Mouse (Mus musculus) urinary bladder, postnatal 25 days (tissue): ENCODE data around the gene Slc22a1.
"Not testable (repeated sequence)": the region's sequence is repeated elsewhere in the genome, so short reads cannot be mapped to it uniquely, and the experiment has no call there.

Experiments
- DNase-seq: peaks from one replicate; pipeline ENCODE4 v3.0.0; 2022; ENCODE audit warnings: low spot score

Slc22a1 gene

DNA sequence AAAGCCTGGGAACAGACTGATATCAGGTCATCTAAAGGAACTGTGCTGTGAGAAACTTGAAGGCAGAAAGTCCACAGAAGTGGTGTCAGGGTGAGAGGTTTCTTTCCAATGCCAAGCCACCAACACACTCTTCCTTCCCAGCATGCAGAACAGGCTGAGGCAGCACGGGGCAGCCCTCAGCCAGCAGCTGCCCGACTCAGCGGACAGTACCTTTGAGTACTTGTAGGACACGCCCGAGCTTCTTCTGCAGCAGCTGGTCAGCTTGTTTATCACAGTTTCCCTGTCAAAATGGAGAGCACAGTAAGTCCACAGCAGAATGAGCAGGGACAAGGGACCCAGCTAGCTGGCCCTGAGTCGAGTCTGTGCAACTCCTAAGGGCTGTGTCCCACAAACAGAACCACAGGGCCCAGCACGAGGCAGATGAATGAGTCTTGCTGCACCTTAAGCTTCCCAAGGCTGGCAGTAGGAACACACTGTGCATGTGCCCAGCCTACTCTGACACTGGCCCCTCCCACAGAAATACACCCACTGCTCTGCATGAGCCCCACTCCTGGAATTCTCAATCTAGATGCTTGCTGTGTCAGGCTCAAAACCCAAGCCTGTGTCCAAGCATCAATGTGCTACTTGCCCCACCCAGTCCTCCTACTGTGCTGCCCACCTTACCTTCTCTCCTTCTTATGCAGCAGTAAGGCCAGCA, 9.4 kb upstream of the Slc22a1 start:
- no peak for DNase-seq

DNA sequence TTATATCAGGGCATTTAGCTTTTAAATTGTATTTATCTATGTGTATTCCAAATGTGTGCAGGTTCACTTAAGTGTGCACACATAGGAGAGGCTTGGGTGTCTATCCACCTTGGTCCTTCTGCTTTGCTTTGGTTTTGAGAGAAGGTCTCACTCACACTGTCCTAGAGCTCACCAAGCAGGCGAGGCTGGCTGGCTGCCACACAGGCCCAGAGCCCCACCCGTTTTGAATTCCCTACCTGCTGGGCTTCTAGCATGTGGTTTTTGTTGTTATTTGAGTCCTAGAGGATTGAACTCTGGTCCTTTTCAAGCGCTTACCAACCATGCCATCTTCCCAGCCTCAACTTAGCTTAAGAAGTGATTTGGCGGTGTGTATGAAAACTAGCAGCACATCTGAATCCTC, 8.8 kb upstream of the Slc22a1 start:
- DNase-seq, result no peak

DNA sequence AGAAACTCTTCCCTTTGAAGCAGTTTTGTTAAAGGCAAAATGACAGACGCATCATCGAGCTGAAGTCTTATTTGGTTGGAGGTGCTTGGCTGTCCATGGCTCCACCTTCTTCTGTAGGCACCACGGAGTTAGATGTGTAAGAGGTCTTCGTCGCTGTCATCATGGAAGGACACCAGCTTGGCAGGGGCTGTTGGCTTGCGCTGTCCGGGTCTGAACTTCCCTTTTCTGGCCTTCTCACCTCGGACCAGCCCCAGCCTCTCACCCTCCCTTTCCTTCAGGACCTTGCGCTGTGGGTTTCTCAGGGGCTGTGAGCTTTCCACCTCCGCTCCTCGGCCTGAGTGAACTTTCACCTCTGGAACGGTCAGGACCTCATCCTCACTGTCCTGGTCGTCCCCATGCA, 8.0 kb upstream of the Slc22a1 start:
- DNase-seq, result no peak

DNA sequence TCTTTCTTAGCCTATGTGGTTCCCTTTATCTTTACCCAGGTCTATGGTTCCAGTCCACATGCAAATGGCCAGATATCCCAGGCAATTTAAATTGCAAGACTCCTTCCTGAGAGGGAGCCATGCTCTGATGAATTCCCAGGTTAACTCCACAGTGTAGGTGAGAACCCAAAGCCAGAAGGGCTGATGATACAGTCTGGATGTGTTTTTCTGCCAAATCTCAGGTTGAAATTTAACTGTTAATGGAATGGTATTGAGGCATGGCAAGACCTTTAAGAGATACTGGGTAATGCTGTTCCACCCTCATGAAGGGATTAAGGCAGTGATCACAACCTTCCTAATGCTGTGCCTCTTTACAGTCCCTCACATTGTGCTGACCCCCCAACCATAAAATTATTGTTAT, 2.6 kb upstream of the Slc22a1 start:
- no peak for DNase-seq

DNA sequence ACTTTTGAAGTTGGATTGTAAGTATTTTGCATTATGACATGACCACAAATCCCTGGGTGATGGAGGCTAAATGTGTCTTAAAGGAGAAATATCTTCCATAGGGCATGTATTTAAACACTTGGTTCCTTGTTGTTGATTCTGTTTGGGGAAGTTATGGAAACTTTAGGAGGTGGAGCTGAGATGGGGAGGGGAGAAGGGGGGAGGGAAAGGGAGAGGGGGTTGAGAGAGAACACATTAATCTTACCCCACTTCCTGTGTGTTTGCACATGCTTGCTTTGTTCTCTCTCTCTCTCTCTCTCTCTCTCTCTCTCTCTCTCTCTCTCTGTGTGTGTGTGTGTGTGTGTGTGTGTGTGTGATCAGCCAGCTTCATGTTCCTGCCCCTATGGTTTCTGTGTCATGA, 1.5 kb upstream of the Slc22a1 start:
- DNase-seq, result no peak

DNA sequence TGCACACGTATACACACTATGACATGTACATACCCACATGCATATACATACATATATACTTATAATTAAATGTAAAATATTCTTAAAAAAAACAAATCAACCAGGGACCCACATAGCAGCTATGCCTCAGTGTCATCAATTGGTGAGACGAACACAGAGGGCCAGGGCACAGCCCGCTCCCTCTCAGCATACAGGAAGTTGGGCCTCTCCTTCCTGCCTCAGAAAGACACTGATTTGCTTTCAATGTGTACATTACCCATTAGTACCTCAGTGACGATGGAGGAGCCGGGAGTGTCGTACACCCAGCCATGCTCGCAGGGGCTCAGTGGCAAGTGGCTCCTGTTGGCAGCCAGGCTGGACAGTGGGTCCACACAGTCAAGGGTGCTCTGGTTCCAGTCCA, 649 bp downstream of the Slc22a1 start:
- DNase-seq, result not testable (repeated sequence)

DNA sequence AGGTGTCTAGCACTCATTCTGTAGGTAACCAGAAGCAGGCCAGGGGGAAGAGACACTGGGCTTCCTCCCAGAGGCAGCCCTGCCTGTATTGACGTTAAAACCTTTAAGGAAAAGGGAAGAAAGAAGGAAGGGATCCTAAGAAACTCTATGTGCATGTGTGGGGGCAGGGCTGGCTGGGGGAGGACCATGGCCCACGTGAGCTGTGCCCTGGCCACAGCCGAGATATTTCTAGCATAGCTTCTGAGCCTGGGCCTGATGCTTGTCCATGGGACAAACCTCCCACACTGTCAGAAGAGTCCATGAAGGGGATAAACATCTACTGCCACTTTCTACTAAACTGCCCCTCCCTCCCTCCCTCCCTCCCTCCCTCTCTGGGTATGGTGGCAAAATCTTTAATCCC, 1.8 kb downstream of the Slc22a1 start:
- DNase-seq, result no peak

DNA sequence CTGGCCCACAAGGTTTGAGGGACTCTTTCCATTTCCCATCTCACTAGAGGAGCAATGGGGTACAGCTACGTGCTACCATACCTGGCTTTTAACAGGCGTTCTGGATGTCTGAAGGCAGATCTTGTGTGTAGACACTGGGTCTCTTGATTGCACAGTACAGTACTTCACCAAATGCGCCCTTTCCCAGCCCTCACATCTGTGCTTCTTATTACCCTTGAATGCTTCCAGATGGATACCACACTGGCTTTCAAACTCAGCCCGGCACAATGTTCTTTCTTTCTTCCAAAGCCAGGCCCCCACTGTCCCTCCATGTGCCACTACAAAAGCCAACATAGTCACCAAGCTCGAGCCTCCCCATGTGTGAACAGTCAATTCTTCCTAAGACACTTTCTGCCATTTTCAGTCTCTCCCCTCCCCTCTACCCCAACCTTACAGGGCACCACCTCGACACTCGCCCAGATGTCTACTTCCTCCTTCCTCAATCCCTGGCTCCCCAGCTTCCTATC, 3.3 kb downstream of the Slc22a1 start:
- DNase-seq, result no peak

DNA sequence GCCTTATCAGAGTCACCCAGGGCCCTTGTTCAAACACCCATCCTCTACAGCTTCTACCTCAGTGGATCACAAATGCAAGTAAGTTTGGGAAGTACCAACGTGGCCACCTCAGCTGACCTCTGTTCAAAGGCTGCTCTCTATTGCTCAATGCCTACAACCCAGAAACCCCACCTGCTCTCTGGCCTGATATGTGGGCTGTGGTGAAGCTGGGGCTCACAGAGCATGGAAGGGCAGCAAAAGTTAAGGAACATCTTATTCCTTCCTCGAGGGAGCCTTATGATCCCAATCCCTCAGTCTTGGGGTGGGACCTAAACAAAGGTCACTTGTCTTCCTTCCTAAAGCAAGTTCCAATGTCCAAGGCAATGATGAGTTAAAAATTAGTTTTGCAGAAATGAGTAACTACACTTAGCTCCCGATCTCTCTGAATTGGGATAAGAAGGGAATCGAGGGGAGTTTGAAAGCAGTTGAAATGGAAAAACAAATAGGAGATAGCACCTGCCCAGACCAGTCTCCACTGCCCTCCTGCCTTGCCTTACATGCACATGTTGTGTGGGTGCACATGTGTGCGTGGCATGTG, 4.5 kb downstream of the Slc22a1 start:
- DNase-seq, result no peak

DNA sequence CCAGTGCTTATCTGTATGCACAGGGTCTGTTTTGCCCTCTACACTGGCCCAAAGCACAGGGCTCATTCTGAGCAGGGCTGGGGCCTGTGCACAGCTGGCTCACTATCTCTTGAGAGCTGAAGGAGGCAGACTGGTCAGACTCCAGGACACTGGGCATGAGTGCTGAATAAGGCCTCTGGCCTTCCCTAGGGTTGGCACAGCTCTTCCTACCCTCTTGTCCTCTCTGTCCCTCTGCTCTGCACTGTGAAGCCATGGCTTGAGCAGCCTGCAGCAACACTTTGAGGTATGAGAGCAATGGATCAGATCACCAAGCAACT, 6.3 kb downstream of the Slc22a1 start:
- no peak for DNase-seq

DNA sequence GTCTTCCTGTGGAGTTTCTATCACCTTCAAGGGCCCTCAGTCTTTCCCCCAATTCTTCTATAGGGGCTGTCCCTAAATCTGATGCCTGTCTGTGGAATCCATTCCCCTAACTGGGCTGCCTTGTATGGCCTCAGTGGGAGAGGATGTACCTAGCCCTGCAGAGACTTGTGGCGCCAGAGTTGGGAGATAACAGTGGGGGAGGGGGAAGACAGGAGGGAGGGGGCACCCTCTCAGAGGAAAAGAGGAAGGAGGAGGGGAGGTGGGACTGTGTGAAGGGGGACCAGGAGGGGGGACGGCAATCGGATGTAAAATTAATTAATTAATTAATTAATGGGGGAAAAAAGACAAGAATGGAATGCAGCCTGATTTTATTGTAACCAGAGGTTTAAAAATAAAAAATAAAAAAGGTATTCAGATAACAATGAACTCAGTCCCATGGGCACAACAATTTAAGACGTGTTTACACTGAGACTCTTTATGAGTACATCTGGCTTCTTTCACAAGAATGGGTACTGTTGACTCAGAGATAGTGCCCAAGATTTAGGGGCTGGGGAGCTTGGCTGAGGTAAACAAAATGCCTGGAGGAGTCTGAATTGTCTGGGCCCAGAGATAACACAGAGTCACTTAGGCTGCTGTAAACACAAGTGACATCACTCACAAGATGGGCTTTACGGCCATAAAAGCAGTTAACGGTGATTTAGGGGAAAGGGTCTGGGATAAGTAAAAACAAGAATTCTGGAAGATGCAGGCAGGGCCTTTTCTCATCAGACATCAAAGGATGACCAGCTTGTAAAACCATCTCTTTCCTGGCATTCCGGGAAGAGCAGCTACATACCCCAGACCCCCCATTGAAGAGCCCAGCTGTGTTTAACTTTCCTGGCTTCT, 6.9 kb downstream of the Slc22a1 start:
- no peak for DNase-seq

DNA sequence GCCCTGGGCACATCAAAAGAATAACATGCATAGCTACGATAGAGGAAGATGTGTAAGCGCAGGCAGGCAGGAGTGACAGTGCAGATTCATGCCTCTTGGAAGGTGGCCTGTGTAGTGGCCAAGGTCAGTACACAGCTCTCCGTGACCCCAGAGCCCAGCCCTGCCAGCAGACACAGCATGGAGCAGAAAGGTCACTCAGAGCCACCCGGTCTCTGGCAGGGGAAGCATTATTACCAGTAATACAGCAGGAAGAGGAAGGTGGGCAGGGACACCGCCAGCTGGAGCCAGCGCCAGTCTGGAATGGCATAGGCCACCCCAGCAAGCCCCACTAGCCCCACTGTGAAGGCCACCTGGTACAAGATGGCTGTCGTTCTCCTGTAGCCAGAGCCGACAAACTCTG, 11.5 kb downstream of the Slc22a1 start:
- DNase-seq, result no peak

DNA sequence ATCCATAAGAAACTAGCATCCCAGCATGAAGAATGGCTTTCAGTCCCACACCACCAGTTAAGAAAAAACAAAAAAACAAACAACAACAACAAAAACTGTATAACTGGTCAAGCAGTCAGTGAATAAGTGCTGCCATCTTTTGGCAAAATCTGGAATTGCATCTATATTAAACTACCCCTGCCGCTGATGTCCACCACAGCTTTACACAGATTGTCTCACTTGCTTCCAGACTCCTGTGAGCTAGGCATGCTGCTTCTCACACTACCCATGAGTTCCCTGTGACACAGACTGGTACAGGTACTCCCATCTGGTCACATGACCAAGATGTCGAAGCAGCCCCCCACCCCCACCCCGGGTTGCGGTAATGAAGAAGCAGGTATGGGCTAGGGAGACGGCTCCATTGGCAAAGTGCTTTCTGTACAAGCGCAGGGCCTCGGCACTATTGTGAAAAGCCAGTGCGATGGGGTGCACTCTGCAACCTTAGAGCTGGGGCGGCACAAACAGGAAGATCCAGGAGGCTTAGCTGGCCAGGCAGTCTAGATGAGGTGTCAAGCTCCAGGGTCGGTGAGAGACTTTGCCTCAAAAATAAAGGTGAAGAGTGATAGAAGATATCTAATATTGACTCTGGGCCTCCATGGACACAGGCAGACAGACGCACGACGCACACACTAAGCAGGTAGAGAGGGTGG, 14.9 kb downstream of the Slc22a1 start:
- no peak for DNase-seq

DNA sequence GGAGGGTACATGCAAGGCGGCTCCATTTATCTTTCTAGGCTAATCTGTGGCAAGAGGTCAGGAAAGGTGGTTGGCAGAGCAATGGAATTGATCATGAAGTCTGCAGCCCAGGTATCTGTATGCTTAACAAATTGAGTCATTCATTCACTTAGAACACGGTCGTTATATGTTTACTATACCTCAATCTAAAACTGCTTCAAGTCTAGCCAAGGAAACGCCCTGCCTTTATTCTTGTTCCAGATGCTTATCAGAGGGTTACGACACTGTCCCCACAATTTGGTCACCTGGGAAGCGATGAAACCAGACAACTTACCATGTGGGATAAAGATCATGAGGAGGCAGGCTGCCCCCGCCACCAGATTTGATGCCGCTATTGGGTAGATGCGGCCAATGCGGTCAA, 16.4 kb downstream of the Slc22a1 start:
- DNase-seq, result no peak

DNA sequence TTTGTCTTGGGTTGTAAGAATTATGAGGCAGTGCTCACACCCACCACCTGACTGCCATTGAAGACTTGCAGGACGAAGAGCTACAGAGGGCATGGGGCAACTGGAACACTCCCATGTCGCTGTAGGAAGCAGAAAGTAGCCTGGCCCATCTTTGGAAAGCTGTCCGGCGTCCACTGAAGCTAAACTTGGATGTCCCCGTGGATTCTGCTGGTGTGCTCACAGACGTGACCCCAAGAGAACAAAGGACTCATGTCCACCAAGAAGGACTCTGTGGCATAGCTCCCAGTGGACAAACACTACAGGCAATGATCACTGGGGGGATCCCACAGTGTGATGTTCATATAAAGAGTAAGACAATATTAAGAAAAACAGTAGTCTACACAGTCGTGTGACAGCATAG, 16.8 kb downstream of the Slc22a1 start:
- no peak for DNase-seq

DNA sequence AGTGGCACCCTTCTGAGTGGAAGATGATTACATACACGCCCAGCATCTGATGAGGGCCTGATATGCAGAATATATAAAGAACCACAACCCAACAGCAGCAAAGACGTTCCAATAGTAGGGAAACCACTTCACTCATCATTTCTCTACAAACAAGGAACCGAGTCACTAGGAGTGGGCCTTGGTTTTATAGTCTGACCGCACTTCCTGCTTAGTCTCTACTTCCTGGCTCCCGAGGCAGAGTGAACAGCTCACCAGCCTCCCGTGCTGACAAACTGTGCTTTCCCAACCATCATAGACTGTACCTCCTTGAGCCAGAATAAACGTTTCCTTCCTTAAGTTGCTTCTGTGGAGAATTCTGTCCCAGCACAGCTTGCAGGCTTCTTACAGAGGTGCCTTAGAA, 19.8 kb downstream of the Slc22a1 start:
- DNase-seq, result no peak

DNA sequence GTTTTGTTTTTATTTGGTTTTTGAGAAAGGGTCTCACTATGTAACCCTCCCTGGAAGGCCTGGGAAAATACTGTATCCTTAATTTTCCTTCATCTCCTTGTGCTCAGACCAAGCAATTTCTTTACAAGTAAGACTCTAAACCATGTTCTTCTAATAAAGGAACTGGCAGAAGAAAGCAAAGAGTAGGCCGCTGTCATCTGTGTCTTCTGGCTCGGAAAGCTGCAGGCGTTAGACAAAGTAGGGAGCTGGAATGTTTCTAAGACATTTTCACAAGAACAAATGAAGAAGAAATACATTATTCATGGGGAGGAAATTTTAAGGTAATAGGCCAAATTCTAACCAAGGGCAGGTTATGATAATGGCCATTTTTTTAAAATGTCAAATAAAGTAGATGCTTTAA, 21.6 kb downstream of the Slc22a1 start:
- DNase-seq, result no peak

DNA sequence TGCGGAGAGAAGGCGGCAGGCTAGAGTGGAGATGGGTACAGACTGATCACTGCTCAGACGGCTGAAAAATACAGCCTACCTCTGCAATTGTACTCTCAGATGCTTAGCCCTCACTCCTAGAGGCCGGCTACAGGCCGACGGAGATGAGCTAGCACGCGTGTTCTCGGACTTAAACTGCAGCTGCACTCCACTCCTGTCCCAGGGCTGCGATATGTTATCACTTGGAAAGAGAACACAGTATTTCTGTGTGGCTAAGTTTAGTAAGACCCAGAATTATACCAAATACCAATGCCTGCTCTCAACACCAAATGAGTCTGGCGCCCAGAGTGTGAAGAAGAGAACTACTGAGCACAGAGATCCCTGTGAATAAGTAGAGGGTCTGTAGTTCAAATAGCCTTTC, 23.0 kb downstream of the Slc22a1 start:
- no peak for DNase-seq

DNA sequence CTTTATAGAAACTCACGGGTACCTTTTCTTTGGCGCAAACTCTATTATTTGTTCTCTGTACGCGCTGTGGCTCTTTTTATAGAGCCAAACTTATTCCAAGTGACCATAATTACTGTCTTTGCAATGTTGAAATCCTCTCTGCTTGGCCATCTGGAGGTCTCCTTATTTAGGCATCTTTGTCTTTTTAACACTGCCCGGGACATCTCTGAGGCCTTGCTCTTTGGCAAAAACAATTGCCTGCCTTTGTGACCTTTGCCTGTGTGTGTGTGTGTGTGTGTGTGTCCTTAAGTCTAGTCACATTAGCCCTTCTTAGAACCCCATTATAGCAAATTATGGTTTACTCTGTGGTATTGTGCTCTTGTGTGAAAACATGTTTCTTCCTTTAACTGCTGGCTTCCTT, 30.2 kb downstream of the Slc22a1 start:
- no peak for DNase-seq

DNA sequence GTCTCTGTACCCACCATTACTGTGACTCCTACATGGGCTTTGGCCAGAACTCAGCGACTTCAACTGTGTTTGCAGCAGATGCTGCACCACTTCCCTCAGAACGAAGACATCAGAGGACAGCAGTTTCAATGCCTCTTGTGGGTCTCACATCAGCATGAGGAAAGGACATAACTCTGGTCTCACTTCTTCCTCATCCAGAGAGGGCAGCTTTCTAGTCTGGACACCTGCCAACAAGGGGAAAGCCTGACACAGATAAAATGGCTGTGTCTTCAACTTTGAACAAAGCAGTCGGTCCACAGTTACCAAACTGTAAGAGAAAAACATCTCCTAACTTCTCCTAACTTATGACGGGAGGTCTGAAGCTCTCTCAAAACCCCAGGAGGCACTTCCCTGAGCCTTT, 34.5 kb downstream of the Slc22a1 start:
- no peak for DNase-seq

DNA sequence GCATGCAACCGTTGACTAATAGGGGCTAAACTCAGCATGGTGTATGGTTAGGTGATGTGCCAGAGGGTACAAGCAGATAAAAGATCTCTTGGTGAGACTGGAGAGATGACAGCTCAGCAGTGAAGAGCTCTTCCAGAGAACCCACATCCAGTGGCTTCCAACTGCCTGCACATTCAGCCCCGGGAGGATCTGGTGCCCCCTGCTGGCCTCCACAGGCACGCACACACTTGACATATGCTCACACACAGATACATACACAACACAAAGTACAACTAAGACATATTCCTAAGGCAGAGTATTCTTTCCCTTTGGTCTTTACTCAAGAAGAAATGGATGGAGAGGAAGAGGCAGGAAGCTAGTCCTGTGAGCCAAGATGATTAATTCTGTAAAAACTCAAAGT, 36.0 kb downstream of the Slc22a1 start:
- DNase-seq, result no peak

DNA sequence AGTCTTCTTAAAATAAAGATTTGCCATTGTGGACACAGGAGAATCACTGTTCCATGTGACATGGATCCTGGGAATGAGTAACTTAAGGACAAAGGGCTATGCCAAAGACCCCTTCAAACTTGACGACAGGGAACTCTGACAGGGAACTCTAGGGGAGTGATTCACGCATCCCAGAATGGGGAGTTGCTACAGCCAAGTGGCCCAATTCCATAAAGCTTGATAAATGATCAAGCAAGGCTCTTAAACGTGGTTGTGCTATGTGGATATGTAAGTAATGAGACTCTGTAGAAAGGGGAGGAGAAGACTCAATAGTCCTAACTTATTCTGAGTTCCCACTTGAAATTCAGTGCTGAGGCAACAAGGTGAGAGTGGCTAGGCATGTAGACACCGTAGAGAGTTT, 40.8 kb downstream of the Slc22a1 start:
- no peak for DNase-seq
